Mouse (Mus musculus) G1E (cell line): ENCODE measurements around the gene Upk2. TPM values are rescaled to one million over a fixed set of nuclear protein-coding genes. Genes with fewer than 3 reads are reported as not detected.

Experiments
- ATAC-seq: 2 replicates; pipeline ENCODE4 v1.8.0; 2016; ENCODE audit warnings: mild to moderate bottlenecking; ENCODE audit not compliant: insufficient number of reproducible peaks, poor library complexity, low FRiP score, severe bottlenecking; ENCODE audit errors: extremely low read depth
- DNase-seq: peaks from one replicate; pipeline ENCODE4 v3.0.0; 2012; ENCODE audit warnings: low spot score
- H3K27me3 ChIP-seq: 2 replicates; pipeline ENCODE4 v1.6.1; 2012; ENCODE audit warnings: mild to moderate bottlenecking, low read length, inconsistent platforms; ENCODE audit not compliant: insufficient read depth
- H3K36me3 ChIP-seq: replicated peaks from 2 replicates; pipeline ENCODE3; 2012; ENCODE audit warnings: mild to moderate bottlenecking, inconsistent platforms
- H3K4me1 ChIP-seq: 2 replicates; pipeline ENCODE4 v1.6.1; 2012; ENCODE audit warnings: low read depth, low read length, inconsistent platforms, mixed read lengths; ENCODE audit not compliant: insufficient read depth
- H3K4me3 ChIP-seq: 2 replicates; pipeline ENCODE4 v1.5.1; 2012; ENCODE audit warnings: low read depth, mild to moderate bottlenecking, inconsistent platforms, low read length, moderate library complexity, mixed read lengths
- H3K9me3 ChIP-seq: replicated peaks from 2 replicates; pipeline ENCODE4 v1.6.1; 2012; ENCODE audit warnings: inconsistent platforms
- CTCF ChIP-seq: IDR thresholded peaks from 2 replicates; pipeline ENCODE4 v1.5.1; 2012; ENCODE audit warnings: low read depth, low read length, inconsistent platforms, mixed read lengths
- GATA1 ChIP-seq: IDR thresholded peaks from 2 replicates; pipeline ENCODE4 v1.6.1; 2012; ENCODE audit warnings: borderline replicate concordance, low read length, inconsistent platforms, mixed read lengths
- GATA2 ChIP-seq: IDR thresholded peaks from 2 replicates; pipeline ENCODE4 v1.6.1; 2012; ENCODE audit warnings: low read depth, low read length, inconsistent platforms, borderline replicate concordance
- POLR2AphosphoS5 ChIP-seq: IDR thresholded peaks from 2 replicates; pipeline ENCODE4 v1.6.1; 2012; ENCODE audit warnings: low read depth, low read length, inconsistent platforms; ENCODE audit not compliant: insufficient replicate concordance
- TAL1 ChIP-seq: conservative IDR thresholded peaks from 2 replicates; pipeline ENCODE4 v1.6.1; 2012; ENCODE audit warnings: low read depth, low read length, inconsistent platforms, mixed read lengths
- polyA plus RNA-seq: library from polyadenylated mRNA; stranded (reverse); fragments of >175 nt; gene quantifications from 2 replicates; pipeline ENCODE4 v1.2.3, GENCODE M21; 2012
- total RNA-seq, 2 experiments: library from RNA; stranded (forward) in 1 of 2; stranded (reverse) in 1 of 2; fragments of 200-1000 nt in 1 of 2; fragments of >200 nt in 1 of 2; fragmentation: Nextera tagmentation in 1 of 2; gene quantifications; 2 replicates each; pipeline ENCODE4 v1.2.3; 2014 to 2017

Upk2 gene
- total and polyA plus RNA-seq, 3 experiments: not detected

DNA sequence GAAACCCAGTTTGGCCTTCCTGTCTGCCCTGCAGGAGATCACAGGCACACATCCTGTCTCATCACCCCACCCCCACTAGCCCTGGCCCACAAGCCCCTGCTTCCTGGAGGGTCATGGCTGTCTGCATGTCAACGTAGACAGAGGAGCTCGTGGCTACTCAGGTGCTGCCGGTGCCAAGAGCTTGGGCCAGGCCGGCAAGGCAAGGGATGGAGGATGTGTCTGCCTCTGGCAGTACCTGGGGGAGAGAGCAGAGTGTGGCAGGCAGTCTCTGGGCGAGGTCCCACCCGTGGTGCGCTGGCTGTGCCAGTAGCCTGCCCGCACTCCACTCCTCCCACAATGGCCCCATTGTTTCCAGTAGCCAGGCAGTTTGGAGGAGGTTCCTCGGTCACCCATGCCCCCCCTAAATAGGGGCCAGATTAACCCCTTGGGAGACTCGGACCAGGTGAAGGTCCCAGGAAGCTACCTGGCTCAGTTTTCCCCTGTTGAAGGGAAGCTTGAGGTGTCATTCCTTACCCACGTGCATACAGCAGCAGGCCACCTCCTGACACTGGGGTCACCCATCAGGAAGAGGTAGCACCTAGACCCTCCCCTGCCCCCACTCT, 39.6 kb upstream of the Upk2 start:
- DNase-seq (no peak), ATAC-seq (no peak)
- H3K4me1 ChIP-seq: peaks cover 3% of the 10 kb centered on the region; the same call in 1 of the 2 replicates
- no peak overlapping the region for H3K4me3 ChIP-seq
- TF ChIP-seq CTCF: no peak
- H3K9me3 ChIP-seq: no peaks in the 10 kb centered on the region
- H3K27me3 ChIP-seq: peaks cover 59% of the 10 kb centered on the region
- H3K36me3 ChIP-seq: no peaks in the 10 kb centered on the region

DNA sequence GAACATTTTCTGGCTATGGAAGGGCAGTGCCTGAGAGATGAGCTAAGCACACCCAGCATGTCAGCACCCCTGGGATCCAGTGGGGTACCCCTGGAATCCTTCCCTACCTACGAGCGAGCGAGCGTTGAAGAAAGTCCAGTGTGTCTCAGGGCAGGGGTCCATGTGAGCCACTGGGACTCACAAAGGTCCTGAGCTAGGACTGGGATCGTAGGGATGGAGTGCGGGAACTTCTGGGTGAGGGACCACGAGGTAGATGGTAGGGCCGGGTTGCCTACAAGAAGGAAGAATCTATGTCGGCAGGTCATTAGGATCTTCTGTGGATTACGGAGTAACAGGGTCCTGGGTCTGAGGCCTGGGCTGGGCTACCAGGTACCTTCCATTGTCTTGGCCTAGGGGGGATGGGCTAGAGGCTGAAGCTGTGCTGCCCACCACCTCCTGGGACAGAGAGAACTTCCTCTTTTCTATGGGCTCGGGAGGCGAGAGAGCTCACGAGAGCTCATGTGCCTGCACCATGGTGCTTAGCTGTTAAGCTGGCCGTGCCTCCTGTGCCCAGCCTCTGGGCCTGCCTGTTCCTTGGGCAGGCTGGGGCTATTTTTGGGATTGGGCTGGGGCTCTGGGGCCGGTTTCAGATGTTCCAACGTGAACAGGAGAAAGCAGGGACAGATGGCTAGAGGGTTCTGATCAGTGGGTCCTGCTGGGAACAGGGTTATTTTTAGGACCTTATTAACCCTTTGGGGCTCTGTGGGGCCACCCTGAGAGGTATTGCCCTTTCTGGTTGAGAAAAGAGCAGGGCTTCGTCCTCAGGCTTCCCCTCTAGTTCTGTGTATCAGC, 38.1 kb upstream of the Upk2 start:
- peaks cover 54% of the 10 kb centered on the region for H3K27me3 ChIP-seq
- no peaks in the 10 kb centered on the region for H3K9me3 ChIP-seq
- no peaks in the 10 kb centered on the region; the same call in 1 of the 2 replicates for H3K4me1 ChIP-seq
- TF ChIP-seq GATA1 (no peak), POLR2AphosphoS5 (no peak), CTCF (no peak), TAL1 (no peak), GATA2 (no peak)
- DNase-seq: no peak
- no peaks in the 10 kb centered on the region for H3K36me3 ChIP-seq
- H3K4me3 ChIP-seq: no peak overlapping the region
- ATAC-seq: no peak

DNA sequence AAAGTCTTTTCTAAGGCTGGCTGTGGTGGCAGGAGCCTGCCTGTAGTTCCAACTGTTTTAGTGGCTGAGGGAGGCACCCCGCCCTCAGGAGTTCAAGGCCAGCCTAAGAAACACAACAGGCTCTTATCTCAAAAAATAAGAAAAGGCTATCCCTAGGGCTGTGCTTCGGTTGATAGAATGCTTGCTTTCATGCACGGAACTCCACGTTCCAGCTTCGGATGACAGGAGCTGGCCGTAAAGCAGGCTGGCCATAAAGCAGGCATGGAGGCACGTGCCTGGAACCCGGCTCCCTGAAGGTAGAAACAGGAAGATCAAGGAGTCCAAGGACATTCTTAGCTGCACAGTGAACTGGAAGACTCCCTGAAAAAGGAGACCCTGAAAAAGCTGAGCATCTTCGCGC, 36.6 kb upstream of the Upk2 start:
- ATAC-seq (no peak), DNase-seq (no peak)
- TF ChIP-seq POLR2AphosphoS5: no peak
- TF ChIP-seq TAL1: no peak
- TF ChIP-seq GATA2: no peak
- no peak for TF ChIP-seq CTCF
- no peak for TF ChIP-seq GATA1
- no peaks in the 10 kb centered on the region for H3K36me3 ChIP-seq
- no peaks in the 10 kb centered on the region; the same call in 1 of the 2 replicates for H3K4me1 ChIP-seq
- peaks cover 53% of the 10 kb centered on the region for H3K27me3 ChIP-seq
- no peaks in the 10 kb centered on the region for H3K9me3 ChIP-seq
- no peak overlapping the region for H3K4me3 ChIP-seq

DNA sequence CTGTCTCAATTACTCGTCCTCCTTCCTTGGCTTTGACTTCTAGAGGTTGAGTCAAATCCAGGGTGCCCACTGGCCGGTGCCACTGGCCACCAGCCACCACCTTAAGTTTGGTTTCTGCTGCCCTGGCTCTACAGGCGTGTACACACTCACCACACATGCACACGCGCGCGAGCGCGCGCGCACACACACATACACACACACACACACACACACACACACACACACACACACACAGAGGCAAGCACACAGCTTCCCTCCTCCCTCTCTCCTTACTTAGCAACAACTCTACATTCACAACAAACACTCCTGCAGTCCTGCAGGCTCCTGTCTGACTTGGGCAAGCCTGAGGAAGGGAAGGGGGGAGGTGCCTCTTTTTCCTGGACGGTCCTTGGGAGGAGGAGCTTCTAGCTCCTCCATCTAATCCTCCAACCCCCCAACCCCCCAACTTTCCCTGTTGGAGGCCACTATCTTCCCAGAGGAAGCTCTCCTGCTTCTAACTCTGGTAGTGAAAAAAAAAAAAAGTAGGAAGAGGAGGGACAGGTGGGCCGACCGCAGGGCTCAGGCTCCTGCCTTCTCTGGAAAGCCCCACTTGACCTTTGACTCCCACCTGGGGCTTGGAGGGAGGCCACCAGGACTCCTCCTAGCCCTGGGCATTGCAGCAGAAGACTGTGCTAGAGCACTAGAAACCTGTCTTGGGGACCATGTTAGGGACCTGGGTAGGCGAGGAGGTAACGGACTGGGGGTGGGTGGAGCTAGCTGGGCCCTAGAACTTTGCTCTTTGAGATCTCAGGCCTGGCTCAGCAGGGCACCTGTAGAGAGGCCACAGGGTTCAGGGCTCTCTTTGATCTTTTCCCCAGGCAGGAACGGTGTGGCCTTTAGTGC, 35.6 kb upstream of the Upk2 start:
- Histone ChIP-seq H3K4me3 (no peak overlapping the region), H3K36me3 (no peaks in the 10 kb centered on the region), H3K27me3 (peaks cover 57% of the 10 kb centered on the region), H3K4me1 (no peaks in the 10 kb centered on the region; the same call in 1 of the 2 replicates), H3K9me3 (no peaks in the 10 kb centered on the region)
- DNase-seq (no peak), ATAC-seq (no peak)
- TF ChIP-seq TAL1 (no peak), GATA1 (no peak), POLR2AphosphoS5 (no peak), CTCF (no peak), GATA2 (no peak)

- DNase-seq (no peak), ATAC-seq (no peak)
- H3K36me3 ChIP-seq: no peaks in the 10 kb centered on the region
- H3K27me3 ChIP-seq: peaks cover 61% of the 10 kb centered on the region
- TF ChIP-seq GATA1 (no peak), CTCF (no peak), POLR2AphosphoS5 (no peak), GATA2 (no peak), TAL1 (no peak)
- no peaks in the 10 kb centered on the region; the same call in 1 of the 2 replicates for H3K4me1 ChIP-seq
- H3K9me3 ChIP-seq: no peaks in the 10 kb centered on the region
- H3K4me3 ChIP-seq: no peak overlapping the region
Observed at GRCm38 (mm10) chr9:44489651-44490085, 34.9 kb upstream of the Upk2 start.

- H3K9me3 ChIP-seq: no peaks in the 10 kb centered on the region
- peaks cover 62% of the 10 kb centered on the region for H3K27me3 ChIP-seq
- H3K4me3 ChIP-seq: no peak overlapping the region
- DNase-seq (no peak), ATAC-seq (no peak)
- no peaks in the 10 kb centered on the region for H3K36me3 ChIP-seq
- no peaks in the 10 kb centered on the region; the same call in 1 of the 2 replicates for H3K4me1 ChIP-seq
- TF ChIP-seq GATA2 (no peak), POLR2AphosphoS5 (no peak), CTCF (no peak), GATA1 (no peak), TAL1 (no peak)
Observed at GRCm38 (mm10) chr9:44488855-44489381, 34.1 kb upstream of the Upk2 start.
